Mouse (Mus musculus) heart, embryonic 12.5 days (tissue): ENCODE results near the gene Mthfr. TPM values are rescaled to one million over a fixed set of nuclear protein-coding genes. Genes with fewer than 3 reads are reported as not detected.
"Not testable (repeated sequence)": the region's sequence is repeated elsewhere in the genome, so short reads cannot be mapped to it uniquely, and the experiment has no call there.

Source experiments
- ATAC-seq: fragments of 200-750 bp; cut with Nextera tagmentation; 2 replicates; pipeline ENCODE4 v1.8.0; 2017; ENCODE audit warnings: moderate TSS enrichment, moderate library complexity; ENCODE audit not compliant: insufficient number of reproducible peaks, low FRiP score
- H3K27ac ChIP-seq: fragments of 300-500 bp; sonication (generic); 2 replicates; pipeline ENCODE4 v1.5.1; 2016; ENCODE audit warnings: mild to moderate bottlenecking, moderate library complexity; ENCODE audit not compliant: poor library complexity, severe bottlenecking
- H3K27me3 ChIP-seq: fragments of 300-500 bp; sonication (generic); replicated peaks from 2 replicates; pipeline ENCODE4 v1.6.1; 2016; ENCODE audit warnings: mild to moderate bottlenecking, moderate library complexity
- H3K36me3 ChIP-seq: fragments of 300-500 bp; sonication (generic); 2 replicates; pipeline ENCODE4 v1.6.1; 2016; ENCODE audit warnings: mild to moderate bottlenecking, moderate library complexity
- H3K4me1 ChIP-seq: fragments of 300-500 bp; sonication (generic); replicated peaks from 2 replicates; pipeline ENCODE4 v1.6.1; 2016; ENCODE audit warnings: mild to moderate bottlenecking
- H3K4me2 ChIP-seq: fragments of 300-500 bp; sonication (generic); 2 replicates; pipeline ENCODE4 v1.6.1; 2016; ENCODE audit warnings: mild to moderate bottlenecking, moderate library complexity
- H3K4me3 ChIP-seq: fragments of 300-500 bp; sonication (generic); 2 replicates; pipeline ENCODE4 v1.5.1; 2016; ENCODE audit warnings: mild to moderate bottlenecking
- H3K9ac ChIP-seq: fragments of 300-500 bp; sonication (generic); 2 replicates; pipeline ENCODE4 v1.6.1; 2016; ENCODE audit warnings: mild to moderate bottlenecking, moderate library complexity
- H3K9me3 ChIP-seq: fragments of 300-500 bp; sonication (generic); replicated peaks from 2 replicates; pipeline ENCODE4 v1.6.1; 2016; ENCODE audit warnings: mild to moderate bottlenecking, moderate library complexity
- WGBS: fragments of 180-500 bp; shearing (Covaris S2); methylation state at CpG from one replicate; pipeline ENCODE4 v1.1.7; 2016; 5-methylcytosine and 5-hydroxymethylcytosine counted together
- polyA plus RNA-seq: library from polyadenylated mRNA; unstranded; fragments of >200 nt; fragmentation: Nextera tagmentation; extraction: Ambion mirVana; gene quantifications from 2 replicates; pipeline ENCODE4 v1.2.1, GENCODE M21; 2016

Mthfr gene
- polyA plus RNA-seq, 1 experiment from 2014 or later, result 17.0 TPM

GRCm38 (mm10) chr4:148040029-148040830 lies 1.4 kb downstream of the Mthfr start:
- H3K4me1 ChIP-seq, result peaks cover 58% of the 10 kb centered on the region
- peak overlapping the region; percentile 81; the same call in 1 of the 2 replicates for H3K9ac ChIP-seq

GRCm38 (mm10) chr4:148040933-148041610 lies 2.2 kb downstream of the Mthfr start:
- Histone ChIP-seq H3K27ac (peak overlapping the region; percentile 89), H3K4me2 (peak overlapping the region; percentile 91), H3K9me3 (no peaks in the 10 kb centered on the region), H3K4me3 (peak overlapping the region; percentile 61), H3K4me1 (peaks cover 66% of the 10 kb centered on the region), H3K36me3 (peaks cover 34% of the 10 kb centered on the region), H3K27me3 (no peaks in the 10 kb centered on the region), H3K9ac (peak overlapping the region; percentile 81)
- ATAC-seq, result peak; percentile 75
- WGBS, result 1% methylated on average over 19 of the region's 19 CpGs

More at GRCm38 (mm10) chr4:148040029-148040830, 1.4 kb downstream of the Mthfr start:
- Histone ChIP-seq H3K27me3 (no peaks in the 10 kb centered on the region), H3K4me2 (peak overlapping the region; percentile 91), H3K36me3 (peaks cover 32% of the 10 kb centered on the region), H3K27ac (peak overlapping the region; percentile 89), H3K9me3 (no peaks in the 10 kb centered on the region), H3K4me3 (peak overlapping the region; percentile 79)
- WGBS, result 64% methylated on average over 15 of the region's 15 CpGs
- no peak for ATAC-seq

DNA sequence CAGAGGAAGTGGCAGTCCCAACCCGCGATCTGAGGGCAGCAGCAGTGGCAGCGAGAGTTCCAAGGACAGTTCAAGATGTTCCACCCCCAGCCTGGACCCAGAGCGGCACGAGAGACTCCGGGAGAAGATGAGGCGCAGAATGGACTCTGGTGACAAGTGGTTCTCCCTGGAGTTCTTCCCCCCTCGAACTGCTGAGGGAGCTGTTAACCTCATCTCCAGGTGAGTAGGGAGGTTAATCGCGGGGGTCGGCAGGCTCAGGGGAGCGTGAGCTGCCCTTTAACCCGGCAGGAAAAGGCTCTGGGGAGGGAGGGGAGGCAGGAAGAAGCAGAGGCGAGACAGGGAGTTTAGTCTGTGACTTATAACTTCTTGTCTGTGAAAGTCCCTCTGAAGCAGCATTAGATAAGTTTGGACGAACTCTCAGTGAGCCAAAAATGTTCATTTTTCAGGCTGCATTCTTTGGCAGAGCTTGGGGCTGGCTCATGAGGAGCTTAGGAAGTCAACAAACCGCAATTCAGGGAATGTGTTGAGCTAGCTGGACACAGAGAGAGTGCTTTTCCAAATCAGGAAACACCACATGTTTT lies 2.8 kb downstream of the Mthfr start:
- no peaks in the 10 kb centered on the region for H3K27me3 ChIP-seq
- no peak for ATAC-seq
- no peaks in the 10 kb centered on the region for H3K9me3 ChIP-seq
- 3% methylated on average over 16 of the region's 16 CpGs for WGBS
- peak overlapping the region; percentile 91 for H3K4me2 ChIP-seq
- peak overlapping the region; percentile 81 for H3K9ac ChIP-seq
- peak overlapping the region; percentile 89 for H3K27ac ChIP-seq
- H3K4me3 ChIP-seq, result peak overlapping the region; percentile 61
- H3K4me1 ChIP-seq, result peaks cover 72% of the 10 kb centered on the region
- H3K36me3 ChIP-seq, result peaks cover 28% of the 10 kb centered on the region

- H3K27me3 ChIP-seq, H3K27ac ChIP-seq, ATAC-seq, H3K4me3 ChIP-seq, H3K9me3 ChIP-seq, H3K9ac ChIP-seq: not testable (repeated sequence)
- H3K4me2 ChIP-seq, result peak overlapping the region; percentile 91; the same call in 1 of the 2 replicates
- peaks cover 67% of the 10 kb centered on the region for H3K4me1 ChIP-seq
- H3K36me3 ChIP-seq, result peaks cover 39% of the 10 kb centered on the region
- 86% methylated on average over 8 of the region's 8 CpGs for WGBS
Observed at GRCm38 (mm10) chr4:148043327-148043726, 4.5 kb downstream of the Mthfr start.

GRCm38 (mm10) chr4:148044113-148044512 lies 5.2 kb downstream of the Mthfr start:
- WGBS, result 85% methylated on average over 2 of the region's 2 CpGs
- Histone ChIP-seq H3K9ac (peak overlapping the region; percentile 53; the same call in 1 of the 2 replicates), H3K27me3 (no peaks in the 10 kb centered on the region), H3K36me3 (peaks cover 46% of the 10 kb centered on the region), H3K27ac (no peak overlapping the region), H3K4me1 (peaks cover 67% of the 10 kb centered on the region), H3K4me3 (no peak overlapping the region; the same call in 1 of the 2 replicates), H3K9me3 (no peaks in the 10 kb centered on the region), H3K4me2 (peak overlapping the region; percentile 47)
- 0 out of 2 replicates have a peak, but pooled peaks have one; percentile 33 for ATAC-seq

- 22% methylated on average over 4 of the region's 4 CpGs for WGBS
- Histone ChIP-seq H3K4me2 (peak overlapping the region; percentile 42; the same call in 1 of the 2 replicates), H3K27ac (peak overlapping the region; percentile 73)
Observed at GRCm38 (mm10) chr4:148046450-148047031, 7.7 kb downstream of the Mthfr start.

GRCm38 (mm10) chr4:148050396-148050914 lies 11.6 kb downstream of the Mthfr start:
- 88% methylated on average over 3 of the region's 3 CpGs for WGBS
- peaks cover 14% of the 10 kb centered on the region for H3K4me1 ChIP-seq
- not testable (repeated sequence) for H3K4me2 ChIP-seq, ATAC-seq, H3K27ac ChIP-seq, H3K4me3 ChIP-seq, H3K9me3 ChIP-seq, H3K27me3 ChIP-seq, H3K9ac ChIP-seq
- H3K36me3 ChIP-seq, result peaks cover 84% of the 10 kb centered on the region

More at GRCm38 (mm10) chr4:148046450-148047031, 7.7 kb downstream of the Mthfr start:
- Histone ChIP-seq H3K27me3 (no peaks in the 10 kb centered on the region), H3K4me3 (no peak overlapping the region), H3K36me3 (peaks cover 69% of the 10 kb centered on the region), H3K4me1 (peaks cover 45% of the 10 kb centered on the region), H3K9me3 (no peaks in the 10 kb centered on the region), H3K9ac (no peak overlapping the region; the same call in 1 of the 2 replicates)
- peak; percentile 88 for ATAC-seq

GRCm38 (mm10) chr4:148051046-148051776 lies 12.3 kb downstream of the Mthfr start:
- Histone ChIP-seq H3K36me3 (peaks cover 86% of the 10 kb centered on the region), H3K9me3 (no peaks in the 10 kb centered on the region), H3K4me1 (peaks cover 7% of the 10 kb centered on the region), H3K4me2 (no peak overlapping the region), H3K4me3 (no peak overlapping the region), H3K27ac (no peak overlapping the region), H3K27me3 (no peaks in the 10 kb centered on the region), H3K9ac (no peak overlapping the region)
- ATAC-seq, result no peak
- WGBS, result 91% methylated on average over 13 of the region's 13 CpGs

- WGBS, result 88% methylated on average over 11 of the region's 11 CpGs
- Histone ChIP-seq H3K36me3 (peaks cover 93% of the 10 kb centered on the region), H3K4me1 (peaks cover under 1% of the 10 kb centered on the region; the same call in 1 of the 2 replicates), H3K27me3 (no peaks in the 10 kb centered on the region), H3K9ac (no peak overlapping the region), H3K4me3 (no peak overlapping the region), H3K27ac (no peak overlapping the region), H3K9me3 (no peaks in the 10 kb centered on the region), H3K4me2 (no peak overlapping the region)
- ATAC-seq, result no peak
Observed at GRCm38 (mm10) chr4:148051886-148052285, 13.0 kb downstream of the Mthfr start.

DNA sequence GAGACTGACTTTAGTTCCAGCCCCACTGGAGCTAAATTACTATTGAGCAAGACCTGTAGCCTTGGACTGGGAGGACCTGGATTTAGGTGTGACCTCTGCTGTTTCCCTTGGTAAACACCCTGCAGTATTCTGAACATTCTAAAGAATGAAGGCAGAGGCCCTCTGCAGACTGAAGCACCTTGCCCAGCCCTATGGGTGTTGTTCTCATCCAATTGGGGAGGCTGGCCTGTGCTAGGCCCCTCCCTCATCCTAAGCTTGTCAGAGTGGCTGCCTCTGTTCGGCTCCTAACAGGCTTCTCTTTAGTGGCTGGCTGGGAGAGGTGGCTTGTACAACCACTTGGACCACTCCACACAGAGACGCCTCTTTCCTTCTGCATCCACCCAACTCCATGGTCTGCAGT lies 14.1 kb downstream of the Mthfr start:
- 65% methylated on average over 2 of the region's 2 CpGs for WGBS
- no peak overlapping the region for H3K9ac ChIP-seq
- H3K36me3 ChIP-seq, result peaks cover 96% of the 10 kb centered on the region
- no peak overlapping the region for H3K4me3 ChIP-seq
- H3K4me1 ChIP-seq, result no peaks in the 10 kb centered on the region
- no peak overlapping the region for H3K4me2 ChIP-seq
- no peak overlapping the region for H3K27ac ChIP-seq
- H3K27me3 ChIP-seq, result no peaks in the 10 kb centered on the region
- H3K9me3 ChIP-seq, result no peaks in the 10 kb centered on the region
- no peak for ATAC-seq
